Mouse (Mus musculus) hindbrain, embryonic 13.5 days (tissue): ENCODE results near the gene Cd80. TPM values are rescaled to one million over a fixed set of nuclear protein-coding genes. Genes with fewer than 3 reads are reported as not detected.
A peak's percentile ranks its signal among the peaks of the same experiment; 100 is the strongest.

Experiments
- ATAC-seq: fragments of 200-750 bp; cut with Nextera tagmentation; 2 replicates; pipeline ENCODE4 v1.8.0; 2017; ENCODE audit warnings: moderate TSS enrichment; ENCODE audit not compliant: low FRiP score
- H3K27ac ChIP-seq: fragments of 300-500 bp; sonication (generic); 2 replicates; pipeline ENCODE4 v1.5.1; 2015; ENCODE audit warnings: inconsistent platforms, mild to moderate bottlenecking, moderate library complexity
- H3K27me3 ChIP-seq: fragments of 300-500 bp; sonication (generic); 2 replicates; pipeline ENCODE4 v1.6.1; 2015; ENCODE audit warnings: mild to moderate bottlenecking, inconsistent platforms
- H3K36me3 ChIP-seq: fragments of 300-500 bp; sonication (generic); 2 replicates; pipeline ENCODE4 v1.6.1; 2015; ENCODE audit warnings: mild to moderate bottlenecking, inconsistent platforms
- H3K4me1 ChIP-seq: fragments of 300-500 bp; sonication (generic); replicated peaks from 2 replicates; pipeline ENCODE4 v1.6.1; 2015; ENCODE audit warnings: inconsistent platforms
- H3K4me2 ChIP-seq: fragments of 300-500 bp; sonication (generic); 2 replicates; pipeline ENCODE4 v1.6.1; 2015; ENCODE audit warnings: inconsistent platforms, mild to moderate bottlenecking, moderate library complexity
- H3K4me3 ChIP-seq: fragments of 300-500 bp; sonication (generic); 2 replicates; pipeline ENCODE4 v1.5.1; 2015; ENCODE audit warnings: mild to moderate bottlenecking, inconsistent platforms
- H3K9ac ChIP-seq: fragments of 300-500 bp; sonication (generic); 2 replicates; pipeline ENCODE4 v1.6.1; 2015; ENCODE audit warnings: mild to moderate bottlenecking, inconsistent platforms
- H3K9me3 ChIP-seq: fragments of 300-500 bp; sonication (generic); 2 replicates; pipeline ENCODE4 v1.6.1; 2016; ENCODE audit warnings: inconsistent platforms
- WGBS: fragments of 180-500 bp; shearing (Covaris S2); methylation state at CpG from one replicate; pipeline ENCODE4 v1.1.7; 2015; 5-methylcytosine and 5-hydroxymethylcytosine counted together
- polyA plus RNA-seq: library from polyadenylated mRNA; unstranded; fragments of >200 nt; fragmentation: Nextera tagmentation; extraction: Ambion mirVana; gene quantifications from 2 replicates; pipeline ENCODE4 v1.2.1, GENCODE M21; 2015

The Cd80 gene
- polyA plus RNA-seq, 1 experiment from 2014 or later: 0.55 TPM

- peak within 1 kb of the TSS; percentile 84 for H3K4me2 ChIP-seq
- under 1% methylated on average over 45 of the region's 61 CpGs for WGBS
- H3K36me3 ChIP-seq: peaks cover 29% of the 10 kb centered on the region
- peaks cover 23% of the 10 kb centered on the region for H3K4me1 ChIP-seq
- no peaks in the 10 kb centered on the region for H3K27me3 ChIP-seq
- peak; percentile 99 for ATAC-seq
- H3K9me3 ChIP-seq: no peaks in the 10 kb centered on the region
- H3K9ac ChIP-seq: peak within 1 kb of the TSS; percentile 96
- peak within 1 kb of the TSS; percentile 79 for H3K4me3 ChIP-seq
- H3K27ac ChIP-seq: peak within 1 kb of the TSS; percentile 92
Observed at GRCm38 (mm10) chr16:38452442-38453202, 2.7 kb upstream of the Cd80 start, which contains the start of gene Adprh. Gene Adprh, minus strand, starts transcription at chr16:38452703.

DNA sequence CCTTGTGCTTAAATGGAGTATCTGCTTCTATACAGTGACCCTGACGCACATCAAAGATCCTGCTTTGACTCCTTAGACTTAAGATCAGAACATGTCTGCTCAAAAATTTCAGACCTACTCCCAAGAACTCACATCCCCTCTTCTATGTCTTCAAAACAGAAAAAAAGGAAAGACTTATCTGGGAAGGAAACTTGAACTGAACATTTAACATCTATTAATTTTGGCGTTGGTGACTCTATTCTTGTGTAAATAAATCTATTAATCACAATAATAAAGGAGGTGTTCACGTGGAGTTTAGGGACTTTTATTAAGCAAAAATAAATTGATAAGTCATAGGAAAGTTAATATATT is 2.2 kb upstream of the Cd80 start:
- peaks cover 23% of the 10 kb centered on the region for H3K4me1 ChIP-seq
- H3K27ac ChIP-seq: peak overlapping the region; percentile 92
- no peaks in the 10 kb centered on the region for H3K27me3 ChIP-seq
- H3K36me3 ChIP-seq: peaks cover 23% of the 10 kb centered on the region
- no peaks in the 10 kb centered on the region for H3K9me3 ChIP-seq
- peak overlapping the region; percentile 79 for H3K4me3 ChIP-seq
- peak overlapping the region; percentile 84 for H3K4me2 ChIP-seq
- 20% methylated on average over 3 of the region's 3 CpGs for WGBS
- no peak for ATAC-seq
- H3K9ac ChIP-seq: peak overlapping the region; percentile 96

- no peak for ATAC-seq
- Histone ChIP-seq H3K4me1 (peaks cover 23% of the 10 kb centered on the region), H3K27me3 (no peaks in the 10 kb centered on the region), H3K4me3 (no peak overlapping the region), H3K36me3 (peaks cover 16% of the 10 kb centered on the region), H3K27ac (no peak overlapping the region), H3K9me3 (no peaks in the 10 kb centered on the region), H3K4me2 (no peak overlapping the region), H3K9ac (0 out of 2 replicates have a peak overlapping the region, but pooled peaks have one; percentile 13)
- WGBS: 92% methylated on average over 4 of the region's 4 CpGs
Observed at GRCm38 (mm10) chr16:38453952-38454351, 1.4 kb upstream of the Cd80 start.

DNA sequence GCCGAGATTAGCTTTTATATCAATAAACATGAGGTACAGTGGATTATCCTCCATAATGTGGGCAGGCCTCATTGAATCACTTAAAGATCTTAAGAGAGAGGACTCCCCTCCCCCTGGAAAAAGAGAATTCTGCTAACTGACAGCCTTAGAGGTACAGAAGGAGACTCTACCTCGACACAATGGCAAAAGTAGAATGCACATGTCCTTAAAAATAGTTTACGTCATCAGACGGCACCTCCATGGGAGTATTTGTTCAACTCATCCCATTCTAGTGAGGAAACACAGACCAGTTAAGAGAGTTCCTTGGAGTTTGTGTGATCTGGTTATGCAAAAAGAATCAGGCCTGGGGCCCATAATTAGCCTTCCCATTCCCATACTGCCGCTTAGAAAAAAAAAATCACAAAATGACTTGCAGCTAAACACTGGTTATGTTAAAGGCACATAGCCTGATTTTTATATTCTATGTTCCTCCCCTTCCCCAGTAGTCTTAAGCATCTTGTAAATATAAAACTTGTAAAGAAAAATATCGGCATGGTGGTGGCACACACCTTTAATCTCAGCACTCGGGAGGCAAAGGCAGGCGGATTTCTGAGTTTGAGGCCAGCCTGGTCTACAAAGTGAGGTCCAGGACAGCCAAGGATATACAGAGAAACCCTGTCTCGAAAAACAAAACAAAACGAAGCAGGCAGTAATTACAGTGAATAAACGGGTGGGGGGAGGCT is 667 bp upstream of the Cd80 start:
- H3K4me1 ChIP-seq: peaks cover 20% of the 10 kb centered on the region
- no peak overlapping the region for H3K27ac ChIP-seq
- peaks cover 9% of the 10 kb centered on the region for H3K36me3 ChIP-seq
- no peak for ATAC-seq
- 86% methylated on average over 11 of the region's 11 CpGs for WGBS
- no peak overlapping the region for H3K4me3 ChIP-seq
- no peak overlapping the region for H3K4me2 ChIP-seq
- H3K9me3 ChIP-seq: no peaks in the 10 kb centered on the region
- 0 out of 2 replicates have a peak overlapping the region, but pooled peaks have one; percentile 13 for H3K9ac ChIP-seq
- H3K27me3 ChIP-seq: no peaks in the 10 kb centered on the region

GRCm38 (mm10) chr16:38456812-38457567 is 1.6 kb downstream of the Cd80 start:
- no peaks in the 10 kb centered on the region for H3K36me3 ChIP-seq
- H3K4me2 ChIP-seq: no peak overlapping the region
- no peak for ATAC-seq
- H3K9ac ChIP-seq: no peak overlapping the region
- H3K9me3 ChIP-seq: no peaks in the 10 kb centered on the region
- no peaks in the 10 kb centered on the region for H3K27me3 ChIP-seq
- no peak overlapping the region for H3K27ac ChIP-seq
- H3K4me3 ChIP-seq: no peak overlapping the region
- peaks cover 1% of the 10 kb centered on the region for H3K4me1 ChIP-seq
- 52% methylated on average over 11 of the region's 11 CpGs for WGBS

DNA sequence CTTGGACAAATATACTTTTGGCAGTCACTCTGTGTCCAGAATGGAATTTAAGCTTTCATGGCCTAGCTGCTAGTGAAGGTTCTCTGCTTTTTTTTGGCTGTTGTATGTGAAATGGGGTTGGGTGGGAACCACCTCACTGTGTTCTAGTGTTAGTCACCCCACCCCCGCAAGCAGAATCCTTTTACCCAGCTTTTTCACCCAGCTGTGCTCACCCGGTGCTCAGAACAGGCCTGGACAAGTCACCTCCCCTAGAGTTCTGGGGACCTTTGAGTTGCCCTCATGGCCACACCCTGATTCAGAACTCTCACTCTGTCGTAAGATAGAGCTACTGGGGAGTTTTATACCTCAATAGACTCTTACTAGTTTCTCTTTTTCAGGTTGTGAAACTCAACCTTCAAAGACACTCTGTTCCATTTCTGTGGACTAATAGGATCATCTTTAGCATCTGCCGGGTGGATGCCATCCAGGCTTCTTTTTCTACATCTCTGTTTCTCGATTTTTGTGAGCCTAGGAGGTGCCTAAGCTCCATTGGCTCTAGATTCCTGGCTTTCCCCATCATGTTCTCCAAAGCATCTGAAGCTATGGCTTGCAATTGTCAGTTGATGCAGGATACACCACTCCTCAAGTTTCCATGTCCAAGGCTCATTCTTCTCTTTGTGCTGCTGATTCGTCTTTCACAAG is 3.4 kb downstream of the Cd80 start:
- Histone ChIP-seq H3K9me3 (no peaks in the 10 kb centered on the region), H3K4me1 (no peaks in the 10 kb centered on the region), H3K36me3 (no peaks in the 10 kb centered on the region), H3K9ac (no peak overlapping the region), H3K4me3 (no peak overlapping the region), H3K4me2 (no peak overlapping the region), H3K27ac (no peak overlapping the region), H3K27me3 (no peaks in the 10 kb centered on the region)
- ATAC-seq: no peak
- 76% methylated on average over 6 of the region's 6 CpGs for WGBS

DNA sequence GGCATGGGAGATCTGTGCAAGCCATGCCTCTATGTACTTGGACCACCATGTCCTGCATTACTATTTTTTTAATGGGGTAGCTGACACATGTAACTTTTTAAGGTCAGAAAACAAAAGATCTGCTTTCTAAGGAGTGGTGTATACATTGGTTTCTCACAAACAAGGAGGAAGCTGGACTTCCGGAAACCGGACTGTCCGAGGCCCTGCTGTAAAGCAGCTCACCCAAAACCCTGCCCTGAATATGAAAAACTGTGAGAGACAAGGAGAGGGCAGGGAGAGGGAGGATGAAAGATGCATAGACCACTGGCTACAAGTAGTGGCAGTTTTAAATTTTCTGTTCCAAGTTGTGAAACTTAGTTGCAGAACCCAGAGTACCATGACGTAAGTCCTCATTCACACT is 4.6 kb downstream of the Cd80 start:
- Histone ChIP-seq H3K4me3 (no peak overlapping the region), H3K36me3 (no peaks in the 10 kb centered on the region), H3K9ac (no peak overlapping the region), H3K4me2 (no peak overlapping the region), H3K27ac (no peak overlapping the region), H3K4me1 (no peaks in the 10 kb centered on the region), H3K27me3 (no peaks in the 10 kb centered on the region), H3K9me3 (no peaks in the 10 kb centered on the region)
- 94% methylated on average over 4 of the region's 4 CpGs for WGBS
- no peak for ATAC-seq

DNA sequence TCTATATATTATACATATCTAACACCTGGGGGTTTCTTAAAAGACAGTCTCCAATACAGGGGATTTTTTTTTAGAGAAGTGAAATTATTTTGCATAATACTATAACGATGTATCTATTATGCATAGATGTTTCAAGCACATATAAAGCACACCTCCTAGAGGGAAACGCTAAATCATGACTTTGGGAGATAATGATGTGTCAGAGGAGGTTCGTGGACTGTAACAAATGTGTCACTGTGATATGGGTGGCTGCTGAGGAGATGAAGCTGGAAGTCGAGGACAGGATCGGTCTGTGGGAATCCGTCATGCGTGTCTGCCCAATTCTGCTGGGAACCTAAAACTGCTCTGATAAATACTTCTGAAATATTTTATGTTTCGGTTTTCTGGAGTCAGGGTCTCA is 6.4 kb downstream of the Cd80 start:
- no peak overlapping the region for H3K4me2 ChIP-seq
- H3K27ac ChIP-seq: no peak overlapping the region
- H3K27me3 ChIP-seq: no peaks in the 10 kb centered on the region
- no peaks in the 10 kb centered on the region for H3K36me3 ChIP-seq
- no peaks in the 10 kb centered on the region for H3K4me1 ChIP-seq
- WGBS: 85% methylated on average over 8 of the region's 8 CpGs
- no peak overlapping the region for H3K4me3 ChIP-seq
- no peaks in the 10 kb centered on the region for H3K9me3 ChIP-seq
- ATAC-seq: no peak
- H3K9ac ChIP-seq: no peak overlapping the region

DNA sequence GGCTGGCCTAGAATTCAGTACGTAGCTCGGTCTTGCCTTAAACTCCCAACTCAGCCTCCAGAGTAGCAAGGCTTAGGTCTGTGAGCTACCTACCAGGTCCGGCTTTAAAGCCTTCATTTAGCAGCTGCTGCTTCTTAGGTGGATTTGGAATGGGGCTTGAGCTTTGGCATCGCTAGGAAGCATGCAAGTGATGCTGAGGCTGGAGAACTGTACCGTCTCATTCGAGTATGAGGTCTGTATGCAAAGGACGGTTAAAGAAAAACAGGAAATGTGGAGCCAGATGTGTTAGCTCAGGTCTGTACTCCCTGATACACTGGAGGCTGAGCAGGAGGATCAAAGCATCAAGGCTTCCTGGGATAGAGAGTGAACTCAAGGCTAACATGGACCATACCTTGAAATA is 6.8 kb downstream of the Cd80 start:
- Histone ChIP-seq H3K4me1 (no peaks in the 10 kb centered on the region), H3K27ac (no peak overlapping the region), H3K27me3 (no peaks in the 10 kb centered on the region), H3K36me3 (no peaks in the 10 kb centered on the region), H3K4me3 (no peak overlapping the region), H3K9me3 (no peaks in the 10 kb centered on the region), H3K9ac (no peak overlapping the region), H3K4me2 (no peak overlapping the region)
- 85% methylated on average over 7 of the region's 7 CpGs for WGBS
- no peak for ATAC-seq

- no peak overlapping the region for H3K4me3 ChIP-seq
- H3K4me2 ChIP-seq: no peak overlapping the region
- ATAC-seq: no peak
- H3K36me3 ChIP-seq: no peaks in the 10 kb centered on the region
- H3K27me3 ChIP-seq: no peaks in the 10 kb centered on the region
- no peaks in the 10 kb centered on the region for H3K9me3 ChIP-seq
- no peak overlapping the region for H3K9ac ChIP-seq
- no peak overlapping the region for H3K27ac ChIP-seq
- WGBS: 92% methylated on average over 5 of the region's 5 CpGs
- no peaks in the 10 kb centered on the region for H3K4me1 ChIP-seq
Observed at GRCm38 (mm10) chr16:38463305-38463704, 7.9 kb downstream of the Cd80 start.

DNA sequence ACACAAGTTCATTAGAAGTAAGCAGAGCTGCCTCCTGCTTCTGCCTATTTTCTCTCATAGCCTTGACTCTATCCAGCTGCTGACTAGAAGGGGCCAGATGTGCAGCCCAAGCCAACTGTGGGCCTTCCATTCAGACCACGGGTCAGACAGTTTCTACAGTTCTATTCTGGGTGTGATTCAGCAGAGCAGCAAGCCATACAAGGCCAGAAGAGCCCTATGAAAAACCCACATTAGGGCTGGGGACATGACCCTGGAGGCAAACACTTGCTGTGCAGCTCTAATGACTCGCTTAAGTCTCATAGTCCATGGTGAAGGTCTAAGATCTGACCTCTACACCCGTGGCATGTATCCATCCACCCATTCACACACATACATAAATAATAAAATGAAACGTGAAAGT is 10.7 kb downstream of the Cd80 start:
- Histone ChIP-seq H3K4me3 (no peak overlapping the region), H3K4me2 (no peak overlapping the region), H3K36me3 (no peaks in the 10 kb centered on the region), H3K27me3 (no peaks in the 10 kb centered on the region), H3K9ac (no peak overlapping the region), H3K27ac (no peak overlapping the region), H3K9me3 (no peaks in the 10 kb centered on the region), H3K4me1 (no peaks in the 10 kb centered on the region)
- no peak for ATAC-seq
- WGBS: 86% methylated on average over 4 of the region's 4 CpGs
